In the genomic region with DNA sequence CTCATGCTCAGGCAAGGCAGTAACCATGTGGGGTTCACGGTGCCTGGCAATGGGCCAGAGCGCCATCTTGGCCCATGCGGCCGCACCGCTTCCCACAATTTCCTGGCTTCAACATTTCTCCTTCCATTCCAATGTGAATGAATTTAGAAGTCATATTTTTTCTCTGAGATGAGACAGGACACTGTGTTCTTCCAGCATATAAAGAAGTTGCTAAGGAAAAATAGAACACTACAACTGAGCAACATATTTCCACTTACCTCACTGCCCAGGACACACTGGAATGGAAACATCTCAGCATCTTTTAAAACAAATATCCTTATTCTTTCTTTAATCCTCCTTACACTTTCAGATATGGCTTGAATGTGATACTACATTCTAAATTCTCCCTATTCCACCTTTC, we compare ENCODE assay signal across 14 mouse cellular contexts.
DNase-seq lines count a peak whose midpoint lies in the region.
"Had no signal": no experiment of that assay in that cellular context is flagged by ENCODE, and none has a peak within 500 bp of the region (broad histone marks: within the 10 kb centered on the region; RNA-seq: fewer than 3 reads in every experiment).

No protein-coding gene starts in this region.

- peak; percentile 5 for DNase-seq in left cerebral cortex, adult 18-20 months (ENCODE audit: low spot score in 2 of 2)
- DNase-seq in left cerebral cortex, adult 9 months (ENCODE audit: low spot score in 2 of 2) = no peak
- DNase-seq in right cerebral cortex, postnatal 14 days = peak; percentile 8
- DNase-seq in right cerebral cortex, postnatal 25 days = no peak
- peak; percentile 18 for DNase-seq in brain, adult 2 months (ENCODE audit: low read depth, low spot score)
- DNase-seq in thymus, postnatal 0 days (ENCODE audit: low spot score) = no peak
- DNase-seq: adrenal gland, adult 8-10 months; adrenal gland, postnatal 25 days; cerebellum, adult 2 months; cerebellum, adult 9-11 months; cerebellum, postnatal 36 days; embryo, embryonic 11 days; gastrocnemius, adult 2 months; gastrocnemius, postnatal 14 days had no signal

Comparison
In these comparisons a context has a peak if more than half of its experiments do, and no peak if none do; other contexts are left out.
1. DNase-seq: peak in left cerebral cortex, adult 18-20 months (2 of 2), right cerebral cortex, postnatal 14 days (single experiment) and brain, adult 2 months (single experiment); none in left cerebral cortex, adult 9 months (0 of 2), right cerebral cortex, postnatal 25 days (single experiment) and thymus, postnatal 0 days (single experiment).